Mouse (Mus musculus) layer of hippocampus, adult 8-10 months (tissue): ENCODE data around the gene Slc3a2. TPM values are rescaled to one million over a fixed set of nuclear protein-coding genes. Genes with fewer than 3 reads are reported as not detected.

Experiments used
- DNase-seq, 2 experiments: peaks; one replicate each; pipeline ENCODE4 v3.0.0; 2022; ENCODE audit warnings: low spot score in 2 of 2
- microRNA-seq, 2 experiments: library from miRNA; unstranded; fragments of <30 nt; microRNA quantifications; one replicate each; pipeline ENCODE4 v1.2.0; 2022
- total RNA-seq, 4 experiments: library from RNA; stranded (reverse); gene quantifications; 2 replicates each; pipeline ENCODE4 v1.2.4; 2022

Slc3a2 gene
- total RNA-seq, 4 experiments from 2014 or later, result 157 to 169 (median 162) TPM

DNA sequence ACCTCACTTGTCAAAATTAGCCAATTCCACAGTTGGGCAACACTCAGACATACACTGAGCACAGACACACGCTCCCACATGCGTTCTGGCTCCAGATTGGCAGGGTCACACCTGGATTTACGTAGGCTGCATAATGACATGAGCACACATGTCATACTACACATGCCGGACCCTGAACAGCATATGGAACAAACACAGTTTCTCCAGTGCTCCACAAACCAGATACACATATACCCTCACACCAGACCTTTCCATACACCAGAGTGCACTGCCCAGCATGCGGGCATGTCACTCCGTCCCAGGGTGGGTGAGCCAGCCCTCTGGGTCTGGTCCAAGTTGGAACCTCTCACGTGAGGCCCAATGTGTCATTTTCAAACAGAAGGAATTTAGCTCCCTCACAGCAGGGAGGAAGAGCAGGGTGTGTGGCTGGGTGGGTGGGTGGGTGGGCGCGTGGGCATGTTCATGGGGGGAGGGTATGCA lies 59.8 kb downstream of the Slc3a2 start, which contains the start of gene Chrm1:
Chrm1 (plus strand) TSS at position 430 of the 480 bp plus-strand sequence.
- DNase-seq, result peak; percentile 54 to 63

DNA sequence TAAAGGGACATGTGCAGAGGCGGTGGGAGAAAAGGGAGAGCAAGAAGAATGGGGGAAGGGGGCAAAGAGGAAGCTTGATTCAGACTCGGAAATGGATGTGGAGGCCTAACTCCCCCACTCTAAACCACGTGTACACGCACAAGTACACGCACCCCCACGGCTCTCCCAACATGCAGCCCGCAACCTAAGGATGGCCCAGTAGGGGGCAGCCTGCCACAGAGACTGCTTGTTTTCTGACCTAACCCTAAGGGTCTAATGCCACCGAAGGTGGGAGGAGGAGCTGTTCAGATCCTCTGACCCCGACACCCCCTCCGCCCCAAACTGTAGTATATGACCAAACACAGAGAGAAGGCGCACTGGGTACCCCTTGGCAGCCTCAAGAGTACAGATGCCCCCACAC lies 60.8 kb downstream of the Slc3a2 start:
- peak; percentile 82 to 87 for DNase-seq

DNA sequence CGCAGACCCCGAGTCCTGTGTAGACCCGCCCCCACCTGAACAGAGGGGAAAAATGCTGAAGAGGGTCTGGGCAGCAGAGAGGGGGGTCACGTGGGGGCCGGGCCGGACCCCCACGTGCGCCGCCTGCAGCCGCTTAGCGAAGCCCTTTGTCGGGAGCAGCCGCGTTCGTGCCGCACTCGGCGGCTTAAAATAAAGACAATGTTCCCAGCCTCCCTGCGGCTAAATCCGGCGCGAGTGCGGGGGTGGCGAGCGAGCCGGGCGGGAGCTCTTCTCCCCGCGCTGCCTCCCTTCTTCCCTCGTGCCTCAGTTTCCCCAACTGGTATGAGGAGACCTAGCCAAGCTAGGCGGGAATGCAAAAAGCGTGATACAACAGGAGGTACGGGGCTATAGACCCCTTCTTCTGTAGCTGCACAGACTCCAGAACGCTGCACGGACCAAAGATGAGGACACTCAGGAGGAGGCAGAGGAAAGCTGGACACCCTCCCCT lies 61.3 kb downstream of the Slc3a2 start:
- DNase-seq, result peak; percentile 72

Small RNA genes within 50 kb of the gene (microRNA-seq; reads per million reads assigned to microRNA genes)
- 0 reads per million in 2 experiments for gene Mir6992

Other genes with a start within 250 kb of the Slc3a2 start
- 10 to 100 TPM; 10.6 to 12.2 (median 11.5) TPM for gene Slc22a8, start 132.1 kb downstream of the Slc3a2 start, total RNA-seq
- gene Slc22a6, start 105.3 kb downstream of the Slc3a2 start, total RNA-seq, result 1 to 10 TPM; 3.5 to 4.4 (median 4.1) TPM
- gene Chrm1, start 59.6 kb downstream of the Slc3a2 start, total RNA-seq, result 100 to 1,000 TPM; 160 to 164 (median 161) TPM
- 10 to 100 TPM; 44.0 to 45.3 (median 44.3) TPM for gene Wdr74, start 12.5 kb upstream of the Slc3a2 start, total RNA-seq
- 1 to 10 TPM in 3 of 4 experiments, not detected in 1; 2.0 to 3.3 (median 2.4) TPM for gene 1700092M07Rik, start 17.3 kb upstream of the Slc3a2 start, total RNA-seq
- 10 to 100 TPM; 65.3 to 91.2 (median 76.1) TPM for gene Stx5a, start 18.0 kb upstream of the Slc3a2 start, total RNA-seq
- 100 to 1,000 TPM in 2 of 4 experiments, 10 to 100 TPM in 2; 80.5 to 120 (median 102) TPM for gene Nxf1, start 33.7 kb upstream of the Slc3a2 start, total RNA-seq
- gene Tmem223, start 47.6 kb upstream of the Slc3a2 start, total RNA-seq, result 10 to 100 TPM; 61.3 to 77.8 (median 72.8) TPM
- gene Tmem179b, start 51.1 kb upstream of the Slc3a2 start, total RNA-seq, result 10 to 100 TPM; 10.1 to 17.5 (median 13.1) TPM
- 10 to 100 TPM; 14.7 to 20.1 (median 18.2) TPM for gene Taf6l, start 63.0 kb upstream of the Slc3a2 start, total RNA-seq
- gene Polr2g, start 75.2 kb upstream of the Slc3a2 start, total RNA-seq, result 100 to 1,000 TPM; 101 to 122 (median 109) TPM
- gene Zbtb3, start 79.2 kb upstream of the Slc3a2 start, total RNA-seq, result 1 to 10 TPM; 5.2 to 7.9 (median 5.4) TPM
- gene Ttc9c, start 96.0 kb upstream of the Slc3a2 start, total RNA-seq, result 10 to 100 TPM; 36.4 to 45.1 (median 40.1) TPM
- gene Hnrnpul2, start 96.6 kb upstream of the Slc3a2 start, total RNA-seq, result 100 to 1,000 TPM; 113 to 126 (median 120) TPM
- gene AC129217.1, start 106.4 kb upstream of the Slc3a2 start, total RNA-seq, result not detected
- 100 to 1,000 TPM in 3 of 4 experiments, 10 to 100 TPM in 1; 98.1 to 115 (median 106) TPM for gene Bscl2, start 114.1 kb upstream of the Slc3a2 start, total RNA-seq
- gene Gng3, start 115.8 kb upstream of the Slc3a2 start, total RNA-seq, result 100 to 1,000 TPM; 125 to 148 (median 143) TPM
- under 1 TPM; 0.45 to 0.74 (median 0.55) TPM for gene Lrrn4cl, start 127.4 kb upstream of the Slc3a2 start, total RNA-seq
- gene Ubxn1, start 148.1 kb upstream of the Slc3a2 start, total RNA-seq, result 100 to 1,000 TPM in 2 of 4 experiments, 10 to 100 TPM in 2; 87.8 to 123 (median 106) TPM
- gene Uqcc3, start 157.6 kb upstream of the Slc3a2 start, total RNA-seq, result 10 to 100 TPM; 23.4 to 37.2 (median 29.5) TPM
- 10 to 100 TPM in 1 of 4 experiments, 1 to 10 TPM in 3; 4.9 to 10.4 (median 6.0) TPM for gene Lbhd1, start 160.4 kb upstream of the Slc3a2 start, total RNA-seq
- gene Gm49403, start 160.6 kb upstream of the Slc3a2 start, total RNA-seq, result not detected
- 10 to 100 TPM; 22.7 to 32.0 (median 26.5) TPM for gene 1810009A15Rik, start 165.5 kb upstream of the Slc3a2 start, total RNA-seq
- 1 to 10 TPM in 2 of 4 experiments, not detected in 2; 1.4 to 1.8 TPM for gene Gm49416, start 165.6 kb upstream of the Slc3a2 start, total RNA-seq
- 10 to 100 TPM; 24.0 to 26.1 (median 24.4) TPM for gene Ints5, start 169.6 kb upstream of the Slc3a2 start, total RNA-seq
- gene Ganab, start 174.7 kb upstream of the Slc3a2 start, total RNA-seq, result 100 to 1,000 TPM; 109 to 125 (median 119) TPM
- 100 to 1,000 TPM; 161 to 167 (median 162) TPM for gene B3gat3, start 197.0 kb upstream of the Slc3a2 start, total RNA-seq
- gene Rom1, start 206.0 kb upstream of the Slc3a2 start, total RNA-seq, result 1 to 10 TPM; 5.0 to 8.6 (median 6.4) TPM
- gene Eml3, start 206.2 kb upstream of the Slc3a2 start, total RNA-seq, result 10 to 100 TPM; 14.1 to 17.4 (median 15.3) TPM
- 10 to 100 TPM; 53.7 to 66.5 (median 56.2) TPM for gene Mta2, start 218.5 kb upstream of the Slc3a2 start, total RNA-seq
- gene Tut1, start 230.5 kb upstream of the Slc3a2 start, total RNA-seq, result 10 to 100 TPM; 21.5 to 22.2 (median 21.9) TPM
- 100 to 1,000 TPM; 223 to 248 (median 236) TPM for gene Eef1g, start 243.7 kb upstream of the Slc3a2 start, total RNA-seq